Mouse (Mus musculus): ENCODE measurements around the gene Olfr332.

DNA sequence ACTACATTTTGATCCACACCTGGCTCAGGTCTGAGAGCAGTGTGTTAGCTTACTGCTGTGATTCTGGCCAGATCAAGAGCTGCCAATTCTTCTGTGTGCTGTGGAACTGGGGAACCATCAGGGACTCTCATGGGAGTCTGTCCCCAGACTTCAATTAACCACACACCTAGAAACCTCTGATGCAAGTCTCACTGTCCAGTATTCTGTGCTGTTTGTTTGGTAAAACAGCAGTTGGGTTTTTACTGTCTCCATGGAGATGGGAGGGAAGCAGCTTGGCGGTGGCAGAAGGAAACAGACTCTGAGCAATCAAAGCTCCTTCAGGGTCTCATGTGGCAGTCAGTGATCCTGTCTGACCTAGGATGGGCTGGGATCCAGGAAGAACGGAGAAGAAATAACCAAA is at the start of gene Olfr332:
- TF ChIP-seq TAL1 (IDR thresholded peaks at IDR 0.05; ENCODE audit: low read length) (no peak), GATA1 (IDR thresholded peaks at IDR 0.05; ENCODE audit: low read length) (no peak)
